11 mouse cellular contexts compared by ENCODE assay signal in the genomic region with DNA sequence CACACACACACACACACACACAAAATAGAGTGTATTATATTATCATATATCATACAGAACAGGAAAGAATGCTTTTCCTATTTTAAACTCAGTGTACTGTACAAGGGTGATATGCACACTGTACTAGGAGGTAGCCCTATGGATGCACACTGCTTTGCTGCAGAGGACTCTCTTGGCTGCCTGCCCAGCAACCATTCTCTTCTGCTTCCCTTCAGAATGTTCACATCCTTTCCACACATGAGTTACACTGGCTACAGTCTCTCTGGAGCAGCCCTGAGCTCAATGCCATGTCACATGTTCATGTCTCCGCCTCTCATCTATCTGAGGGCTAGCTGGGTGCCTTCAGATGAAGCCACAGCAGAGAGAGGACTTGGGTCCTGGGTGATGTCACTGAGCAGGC.
DNase-seq lines count a peak whose midpoint lies in the region; ATAC-seq and TF ChIP-seq lines count a peak whose summit lies in the region.
"Had no signal": no experiment of that assay in that cellular context is flagged by ENCODE, and none has a peak within 500 bp of the region (broad histone marks: within the 10 kb centered on the region; RNA-seq: fewer than 3 reads in every experiment).

No protein-coding gene starts in this region.

- no peak for TF ChIP-seq EP300 in heart, postnatal 0 days (IDR thresholded peaks at IDR 0.05; ENCODE audit: low read depth)

- WGBS in heart, postnatal 0 days: 9% methylated on average over 1 of the region's 1 CpGs
- 92% methylated on average over 1 of the region's 1 CpGs for WGBS in midbrain, embryonic 14.5 days
- WGBS in midbrain, embryonic 13.5 days: 75% methylated on average over 1 of the region's 1 CpGs

- no peaks in the 10 kb centered on the region for H3K9me3 ChIP-seq in heart, postnatal 0 days (replicated peaks; ENCODE audit: control insufficient read depth, low read length)
- no peaks in the 10 kb centered on the region for H3K9me3 ChIP-seq in midbrain, embryonic 14.5 days (ENCODE audit: control insufficient read depth, low read length)
- H3K9me3 ChIP-seq in midbrain, embryonic 13.5 days: no peaks in the 10 kb centered on the region
- H3K9me3 ChIP-seq: forebrain, embryonic 15.5 days had no signal

- TF ChIP-seq CTCF in heart, postnatal 0 days (IDR thresholded peaks at IDR 0.05; ENCODE audit: low read depth): no peak

- no peaks in the 10 kb centered on the region for H3K27me3 ChIP-seq in heart, postnatal 0 days (ENCODE audit: control insufficient read depth, insufficient read depth, low read length)
- no peaks in the 10 kb centered on the region for H3K27me3 ChIP-seq in midbrain, embryonic 14.5 days (ENCODE audit: control insufficient read depth, insufficient read depth, low read length)
- no peaks in the 10 kb centered on the region for H3K27me3 ChIP-seq in midbrain, embryonic 13.5 days
- H3K27me3 ChIP-seq: forebrain, embryonic 15.5 days had no signal

- ATAC-seq in heart, postnatal 0 days (ENCODE audit: insufficient read depth, low read depth): peak; percentile 71
- no peak for ATAC-seq in midbrain, embryonic 14.5 days (ENCODE audit: low FRiP score, low TSS enrichment)
- no peak for ATAC-seq in midbrain, embryonic 13.5 days
- 0 out of 2 replicates have a peak, but pooled peaks have one; percentile 9 for ATAC-seq in megakaryocyte progenitor cell, adult 5-6 weeks (replicated peaks; ENCODE audit: poor library complexity)
- ATAC-seq: forebrain, embryonic 15.5 days had no signal

- no peak overlapping the region for H3K9ac ChIP-seq in heart, postnatal 0 days (replicated peaks; ENCODE audit: low read depth, low read length)
- H3K9ac ChIP-seq in midbrain, embryonic 14.5 days (replicated peaks; ENCODE audit: low read length): no peak overlapping the region; the same call in 1 of the 2 replicates
- H3K9ac ChIP-seq in midbrain, embryonic 13.5 days (replicated peaks): no peak overlapping the region
- H3K9ac ChIP-seq: forebrain, embryonic 15.5 days had no signal

- H3K36me3 ChIP-seq in heart, postnatal 0 days (replicated peaks; ENCODE audit: control insufficient read depth, insufficient read depth, low read length): peaks cover 6% of the 10 kb centered on the region; the same call in 1 of the 2 replicates
- no peaks in the 10 kb centered on the region for H3K36me3 ChIP-seq in midbrain, embryonic 14.5 days (ENCODE audit: control insufficient read depth, insufficient read depth, low read length)
- no peaks in the 10 kb centered on the region for H3K36me3 ChIP-seq in midbrain, embryonic 13.5 days
- H3K36me3 ChIP-seq: forebrain, embryonic 15.5 days had no signal

- no peak overlapping the region for H3K27ac ChIP-seq in heart, postnatal 0 days (ENCODE audit: low read depth)
- H3K27ac ChIP-seq in midbrain, embryonic 14.5 days (replicated peaks; ENCODE audit: low read depth, low read length): no peak overlapping the region
- no peak overlapping the region for H3K27ac ChIP-seq in midbrain, embryonic 13.5 days
- H3K27ac ChIP-seq: forebrain, embryonic 15.5 days had no signal

- H3K4me1 ChIP-seq in heart, postnatal 0 days (ENCODE audit: control insufficient read depth, insufficient read depth): peaks cover 5% of the 10 kb centered on the region; the same call in 1 of the 2 replicates
- H3K4me1 ChIP-seq in midbrain, embryonic 14.5 days (ENCODE audit: control insufficient read depth, insufficient read depth, low read length): no peaks in the 10 kb centered on the region
- no peaks in the 10 kb centered on the region for H3K4me1 ChIP-seq in midbrain, embryonic 13.5 days (replicated peaks)
- H3K4me1 ChIP-seq: forebrain, embryonic 15.5 days had no signal

- H3K4me2 ChIP-seq in heart, postnatal 0 days (ENCODE audit: low read depth, low read length): no peak overlapping the region
- no peak overlapping the region for H3K4me2 ChIP-seq in midbrain, embryonic 14.5 days (ENCODE audit: low read length)
- no peak overlapping the region for H3K4me2 ChIP-seq in midbrain, embryonic 13.5 days (replicated peaks)
- H3K4me2 ChIP-seq: forebrain, embryonic 15.5 days had no signal

- peak; percentile 74 for DNase-seq in heart, postnatal 0 days (ENCODE audit: low spot score)
- no peak for DNase-seq in heart, adult 11 months
- DNase-seq in midbrain, embryonic 14.5 days: peak; percentile 43
- peak; percentile 69 for DNase-seq in heart, postnatal 4 days
- no peak for DNase-seq in frontal cortex, adult 2 months (ENCODE audit: extremely low spot score in 1 of 2, low spot score in 1 of 2)
- DNase-seq: adrenal gland, adult 8-10 months; layer of hippocampus, adult 9-11 months; thymus, adult 2 months had no signal

- H3K4me3 ChIP-seq in heart, postnatal 0 days (ENCODE audit: low read depth, low read length): no peak overlapping the region
- no peak overlapping the region for H3K4me3 ChIP-seq in midbrain, embryonic 14.5 days (replicated peaks; ENCODE audit: low read depth, low read length)
- H3K4me3 ChIP-seq in midbrain, embryonic 13.5 days (replicated peaks): no peak overlapping the region
- H3K4me3 ChIP-seq: forebrain, embryonic 15.5 days had no signal

Comparison
In these comparisons a context has a peak if more than half of its experiments do, and no peak if none do; other contexts are left out.
1. DNase-seq: peak in heart, postnatal 0 days (single experiment), midbrain, embryonic 14.5 days (single experiment) and heart, postnatal 4 days (single experiment); none in heart, adult 11 months (single experiment) and frontal cortex, adult 2 months (0 of 2).
2. ATAC-seq: peak in heart, postnatal 0 days (single experiment) and megakaryocyte progenitor cell, adult 5-6 weeks (single experiment); none in midbrain, embryonic 14.5 days (single experiment) and midbrain, embryonic 13.5 days (single experiment).